Mouse (Mus musculus) lung, embryonic 15.5 days (tissue): ENCODE data around the gene Insr. TPM values are rescaled to one million over a fixed set of nuclear protein-coding genes. Genes with fewer than 3 reads are reported as not detected.
"Not testable (repeated sequence)": the region's sequence is repeated elsewhere in the genome, so short reads cannot be mapped to it uniquely, and the experiment has no call there.

Experiments
- ATAC-seq: fragments of 200-750 bp; cut with Nextera tagmentation; 2 replicates; pipeline ENCODE4 v1.8.0; 2017; ENCODE audit warnings: moderate number of reproducible peaks, borderline replicate concordance; ENCODE audit not compliant: low FRiP score, low TSS enrichment; ENCODE audit errors: extremely low read depth
- H3K27ac ChIP-seq: fragments of 300-500 bp; sonication (generic); 2 replicates; pipeline ENCODE4 v1.5.1; 2015; ENCODE audit warnings: moderate library complexity, mild to moderate bottlenecking, inconsistent platforms
- H3K27me3 ChIP-seq: fragments of 300-500 bp; sonication (generic); 2 replicates; pipeline ENCODE4 v1.6.1; 2015; ENCODE audit warnings: inconsistent platforms
- H3K36me3 ChIP-seq: fragments of 300-500 bp; sonication (generic); 2 replicates; pipeline ENCODE4 v1.6.1; 2015; ENCODE audit warnings: inconsistent platforms
- H3K4me1 ChIP-seq: fragments of 300-500 bp; sonication (generic); 2 replicates; pipeline ENCODE4 v1.6.1; 2015; ENCODE audit warnings: inconsistent platforms
- H3K4me2 ChIP-seq: fragments of 300-500 bp; sonication (generic); 2 replicates; pipeline ENCODE4 v1.6.1; 2015; ENCODE audit warnings: inconsistent platforms, mild to moderate bottlenecking, moderate library complexity
- H3K4me3 ChIP-seq: fragments of 300-500 bp; sonication (generic); 2 replicates; pipeline ENCODE4 v1.5.1; 2015; ENCODE audit warnings: mild to moderate bottlenecking, inconsistent platforms
- H3K9ac ChIP-seq: fragments of 300-500 bp; sonication (generic); 2 replicates; pipeline ENCODE4 v1.6.1; 2015; ENCODE audit warnings: inconsistent platforms
- H3K9me3 ChIP-seq: fragments of 300-500 bp; sonication (generic); 2 replicates; pipeline ENCODE4 v1.6.1; 2016; ENCODE audit warnings: inconsistent platforms
- WGBS: fragments of 180-500 bp; shearing (Covaris S2); methylation state at CpG from one replicate; pipeline ENCODE4 v1.1.7; 2015; 5-methylcytosine and 5-hydroxymethylcytosine counted together
- microRNA-seq: library from miRNA; unstranded; fragments of <30 nt; microRNA quantifications from one replicate; pipeline ENCODE4, GENCODE M21; 2016
- polyA plus RNA-seq: library from polyadenylated mRNA; unstranded; fragments of >200 nt; fragmentation: Nextera tagmentation; extraction: Ambion mirVana; gene quantifications from 2 replicates; pipeline ENCODE4 v1.2.1, GENCODE M21; 2015

The Insr gene
- polyA plus RNA-seq, 1 experiment from 2014 or later: 38.8 TPM

GRCm38 (mm10) chr8:3146506-3146905 is 132.9 kb downstream of the Insr start:
- H3K4me2 ChIP-seq: no peak overlapping the region
- 52% methylated on average over 1 of the region's 1 CpGs for WGBS
- no peak for ATAC-seq

GRCm38 (mm10) chr8:3100416-3100815 is 179.0 kb downstream of the Insr start:
- not testable (repeated sequence) for H3K36me3 ChIP-seq, ATAC-seq, H3K4me2 ChIP-seq, H3K27ac ChIP-seq, H3K9ac ChIP-seq, H3K9me3 ChIP-seq, H3K4me1 ChIP-seq, H3K4me3 ChIP-seq, H3K27me3 ChIP-seq
- WGBS: 85% methylated on average over 5 of the region's 5 CpGs

More at GRCm38 (mm10) chr8:3146506-3146905, 132.9 kb downstream of the Insr start:
- Histone ChIP-seq H3K27me3 (no peaks in the 10 kb centered on the region), H3K9ac (no peak overlapping the region), H3K36me3 (no peaks in the 10 kb centered on the region), H3K4me1 (no peaks in the 10 kb centered on the region), H3K27ac (no peak overlapping the region), H3K4me3 (no peak overlapping the region), H3K9me3 (no peaks in the 10 kb centered on the region)

Small RNAs within 50 kb of the gene (microRNA-seq; reads per million reads assigned to microRNA genes)
- gene Gm25775: not detected

Other genes with a start within 250 kb of the Insr start
- gene A430078G23Rik, start 73.8 kb upstream of the Insr start, polyA plus RNA-seq: 0.08 and 0.59 TPM in 2 replicates
- gene Arhgef18, start 113.4 kb upstream of the Insr start, polyA plus RNA-seq: 6.7 and 7.8 TPM in 2 replicates
- gene Pex11g, start 188.1 kb upstream of the Insr start, polyA plus RNA-seq: 9.2 and 11.4 TPM in 2 replicates
- not detected in 2 replicates for gene Tex45, start 191.2 kb upstream of the Insr start, polyA plus RNA-seq
- gene Zfp358, start 213.5 kb upstream of the Insr start, polyA plus RNA-seq: 44.6 and 45.2 TPM in 2 replicates
- gene Mcoln1, start 220.8 kb upstream of the Insr start, polyA plus RNA-seq: 45.7 and 50.7 TPM in 2 replicates
- 21.7 and 29.9 TPM in 2 replicates for gene Pnpla6, start 235.8 kb upstream of the Insr start, polyA plus RNA-seq